Mouse (Mus musculus) MEL (cell line): ENCODE data around the gene Tcf25. TPM values are rescaled to one million over a fixed set of nuclear protein-coding genes. Genes with fewer than 3 reads are reported as not detected.
A peak's percentile ranks its signal among the peaks of the same experiment; 100 is the strongest.

Source experiments
- DNase-seq: peaks from one replicate; pipeline ENCODE4 v3.0.0; 2011; ENCODE audit warnings: low read depth, low spot score
- H3K27ac ChIP-seq: 2 replicates; pipeline ENCODE4 v1.5.1; 2012; ENCODE audit warnings: low read depth, mild to moderate bottlenecking, control low read depth, low read length, moderate library complexity; ENCODE audit not compliant: control insufficient read depth
- H3K27me3 ChIP-seq, 2 experiments: fragments of 150-350 bp in 1 of 2; sonication (generic) in 1 of 2; 2 replicates each; pipeline ENCODE4 v1.6.1; 2012; ENCODE audit warnings: low read length in 2 of 2, mild to moderate bottlenecking in 2 of 2, improper control_type of control experiment in 1 of 2, moderate library complexity in 1 of 2; ENCODE audit not compliant: insufficient read depth in 2 of 2, control insufficient read depth in 1 of 2
- H3K36me3 ChIP-seq, 2 experiments: 2 replicates each; pipeline ENCODE4 v1.6.1; 2012 to 2014; ENCODE audit warnings: low read length in 2 of 2, improper control_type of control experiment in 1 of 2, inconsistent platforms in 1 of 2, mild to moderate bottlenecking in 1 of 2; ENCODE audit not compliant: insufficient read depth in 2 of 2, control insufficient read depth in 1 of 2
- H3K4me1 ChIP-seq, 2 experiments: fragments of 150-350 bp in 1 of 2; sonication (generic) in 1 of 2; 2 replicates each; pipeline ENCODE4 v1.6.1; 2012; ENCODE audit warnings: low read length in 2 of 2, improper control_type of control experiment in 1 of 2, mild to moderate bottlenecking in 1 of 2; ENCODE audit not compliant: insufficient read depth in 2 of 2, control insufficient read depth in 1 of 2
- H3K4me3 ChIP-seq, 2 experiments: fragments of 150-350 bp in 1 of 2; sonication (generic) in 1 of 2; 2 replicates each; pipeline ENCODE4 v1.5.1; 2012; ENCODE audit warnings: low read depth in 2 of 2, low read length in 2 of 2, mild to moderate bottlenecking in 2 of 2, moderate library complexity in 2 of 2, control low read depth in 1 of 2, improper control_type of control experiment in 1 of 2; ENCODE audit not compliant: control insufficient read depth in 1 of 2, insufficient read depth in 1 of 2
- H3K79me2 ChIP-seq: 2 replicates; pipeline ENCODE4 v1.6.1; 2012; ENCODE audit warnings: mild to moderate bottlenecking, low read length, moderate library complexity; ENCODE audit not compliant: control insufficient read depth, poor library complexity, insufficient read depth
- H3K9ac ChIP-seq: 2 replicates; pipeline ENCODE4 v1.6.1; 2012; ENCODE audit warnings: low read depth, mild to moderate bottlenecking, control low read depth, low read length, moderate library complexity; ENCODE audit not compliant: control insufficient read depth, poor library complexity, severe bottlenecking
- H3K9me3 ChIP-seq: fragments of 150-350 bp; sonication (generic); replicated peaks from 2 replicates; pipeline ENCODE4 v1.6.1; 2012; ENCODE audit warnings: mild to moderate bottlenecking, low read length, improper control_type of control experiment, moderate library complexity; ENCODE audit not compliant: insufficient read depth
- CHD1 ChIP-seq: IDR thresholded peaks from 2 replicates; pipeline ENCODE4 v1.6.1; 2012; ENCODE audit warnings: low read depth, mild to moderate bottlenecking, inconsistent platforms, low read length, improper control_type of control experiment
- CTCF ChIP-seq, 3 experiments: IDR thresholded peaks in 2 of 3; conservative IDR thresholded peaks in 1 of 3; 2 replicates each; pipeline ENCODE4 v1.5.1; 2011 to 2012; ENCODE audit warnings: low read length in 3 of 3, low read depth in 2 of 3, mild to moderate bottlenecking in 2 of 3, improper control_type of control experiment in 1 of 3, inconsistent platforms in 1 of 3, mixed read lengths in 1 of 3, moderate library complexity in 1 of 3; ENCODE audit not compliant: control insufficient read depth in 1 of 3, insufficient read depth in 1 of 3, poor library complexity in 1 of 3, severe bottlenecking in 1 of 3
- ELF1 ChIP-seq: IDR thresholded peaks from 2 replicates; pipeline ENCODE4 v1.6.1; 2014; ENCODE audit warnings: low read depth, mild to moderate bottlenecking, inconsistent platforms, low read length, improper control_type of control experiment, moderate library complexity
- EP300 ChIP-seq, 2 experiments: IDR thresholded peaks; 2 replicates each; pipeline ENCODE4 v1.6.1; 2011; ENCODE audit warnings: improper control_type of control experiment in 2 of 2, low read length in 2 of 2, low read depth in 1 of 2, mild to moderate bottlenecking in 1 of 2
- ETS1 ChIP-seq: IDR thresholded peaks from 2 replicates; pipeline ENCODE4 v1.6.1; 2012; ENCODE audit warnings: low read depth, mild to moderate bottlenecking, inconsistent platforms, low read length, improper control_type of control experiment, moderate library complexity
- GABPA ChIP-seq: IDR thresholded peaks from 2 replicates; pipeline ENCODE4 v1.6.1; 2012; ENCODE audit warnings: low read depth, mild to moderate bottlenecking, inconsistent platforms, low read length, improper control_type of control experiment, moderate library complexity
- GATA1 ChIP-seq: IDR thresholded peaks from 2 replicates; pipeline ENCODE4 v1.6.1; 2011; ENCODE audit warnings: low read depth, low read length, improper control_type of control experiment
- HCFC1 ChIP-seq: IDR thresholded peaks from 2 replicates; pipeline ENCODE4 v1.6.1; 2012; ENCODE audit warnings: low read depth, mild to moderate bottlenecking, inconsistent platforms, low read length, improper control_type of control experiment, moderate library complexity
- MAX ChIP-seq: IDR thresholded peaks from 2 replicates; pipeline ENCODE4 v1.6.1; 2011; ENCODE audit warnings: low read length, improper control_type of control experiment
- MAZ ChIP-seq: IDR thresholded peaks from 2 replicates; pipeline ENCODE4 v1.6.1; 2012; ENCODE audit warnings: low read depth, mild to moderate bottlenecking, inconsistent platforms, low read length, improper control_type of control experiment
- MYB ChIP-seq: IDR thresholded peaks from 2 replicates; pipeline ENCODE4 v1.6.1; 2011; ENCODE audit warnings: mild to moderate bottlenecking, low read depth, low read length, improper control_type of control experiment
- MYC ChIP-seq: IDR thresholded peaks from 2 replicates; pipeline ENCODE4 v1.6.1; 2011; ENCODE audit warnings: low read depth, mild to moderate bottlenecking, low read length, improper control_type of control experiment, moderate library complexity
- NELFE ChIP-seq: IDR thresholded peaks from 2 replicates; pipeline ENCODE4 v1.6.1; 2011; ENCODE audit warnings: low read depth, low read length, improper control_type of control experiment
- NRF1 ChIP-seq: IDR thresholded peaks from 2 replicates; pipeline ENCODE4 v1.6.1; 2014; ENCODE audit warnings: low read depth, mild to moderate bottlenecking, inconsistent platforms, low read length, improper control_type of control experiment, moderate library complexity; ENCODE audit not compliant: poor library complexity, insufficient read depth, severe bottlenecking
- POLR2A ChIP-seq, 2 experiments: IDR thresholded peaks; 2 replicates each; pipeline ENCODE4 v1.6.1; 2011 to 2012; ENCODE audit warnings: low read length in 2 of 2, mild to moderate bottlenecking in 2 of 2, control low read depth in 1 of 2, improper control_type of control experiment in 1 of 2, low read depth in 1 of 2, moderate library complexity in 1 of 2; ENCODE audit not compliant: control insufficient read depth in 1 of 2, insufficient read depth in 1 of 2, poor library complexity in 1 of 2
- POLR2AphosphoS5 ChIP-seq: IDR thresholded peaks from 2 replicates; pipeline ENCODE4 v1.6.1; 2012; ENCODE audit warnings: low read depth, borderline replicate concordance, mild to moderate bottlenecking, inconsistent platforms, low read length, moderate library complexity, mixed read lengths
- RAD21 ChIP-seq: IDR thresholded peaks from 2 replicates; pipeline ENCODE4 v1.6.1; 2011; ENCODE audit warnings: mild to moderate bottlenecking, low read depth, low read length, improper control_type of control experiment
- RCOR1 ChIP-seq: IDR thresholded peaks from 2 replicates; pipeline ENCODE4 v1.6.1; 2012; ENCODE audit warnings: low read depth, mild to moderate bottlenecking, inconsistent platforms, low read length, improper control_type of control experiment
- SIN3A ChIP-seq: IDR thresholded peaks from 2 replicates; pipeline ENCODE4 v1.6.1; 2012; ENCODE audit warnings: low read length, improper control_type of control experiment, inconsistent platforms
- TAL1 ChIP-seq: IDR thresholded peaks from 2 replicates; pipeline ENCODE4 v1.6.1; 2012; ENCODE audit warnings: mild to moderate bottlenecking, inconsistent platforms, low read length, moderate library complexity, mixed read lengths
- TBP ChIP-seq: IDR thresholded peaks from 2 replicates; pipeline ENCODE4 v1.8.0; 2011; ENCODE audit warnings: low read depth, low read length, improper control_type of control experiment
- TCF12 ChIP-seq: IDR thresholded peaks from 2 replicates; pipeline ENCODE4 v1.6.1; 2014; ENCODE audit warnings: low read depth, mild to moderate bottlenecking, inconsistent platforms, low read length, improper control_type of control experiment, moderate library complexity
- USF1 ChIP-seq: IDR thresholded peaks from 2 replicates; pipeline ENCODE4 v1.6.1; 2014; ENCODE audit warnings: low read depth, mild to moderate bottlenecking, inconsistent platforms, low read length, improper control_type of control experiment, moderate library complexity
- USF2 ChIP-seq, 2 experiments: IDR thresholded peaks; 2 replicates each; pipeline ENCODE4 v1.6.1; 2011 to 2012; ENCODE audit warnings: improper control_type of control experiment in 2 of 2, low read length in 2 of 2, borderline replicate concordance in 1 of 2, inconsistent platforms in 1 of 2, low read depth in 1 of 2, mild to moderate bottlenecking in 1 of 2; ENCODE audit not compliant: insufficient read depth in 1 of 2
- ZKSCAN1 ChIP-seq: IDR thresholded peaks from 2 replicates; pipeline ENCODE4 v1.6.1; 2012; ENCODE audit warnings: low read depth, mild to moderate bottlenecking, inconsistent platforms, low read length, improper control_type of control experiment, moderate library complexity
- polyA plus RNA-seq, 2 experiments: library from polyadenylated mRNA; stranded (reverse) in 1 of 2; unstranded in 1 of 2; fragments of >175 nt in 1 of 2; fragments of >200 nt in 1 of 2; gene quantifications; 2 replicates each; pipeline versions ENCODE4 v1.2.1 to v1.2.4; 2012; ENCODE audit warnings: low replicate concordance in 2 of 2, low read depth in 1 of 2; ENCODE audit not compliant: insufficient read length in 2 of 2, insufficient read depth in 1 of 2, missing spikeins in 1 of 2
- total RNA-seq: library from RNA; depleted of rRNA; stranded (reverse); fragments of 300-350 nt; gene quantifications from 2 replicates; pipeline ENCODE4 v1.2.3, GENCODE M21; 2012

Tcf25 gene
- total and polyA plus RNA-seq, 3 experiments: 107 to 327 TPM; not detected in 1

DNA sequence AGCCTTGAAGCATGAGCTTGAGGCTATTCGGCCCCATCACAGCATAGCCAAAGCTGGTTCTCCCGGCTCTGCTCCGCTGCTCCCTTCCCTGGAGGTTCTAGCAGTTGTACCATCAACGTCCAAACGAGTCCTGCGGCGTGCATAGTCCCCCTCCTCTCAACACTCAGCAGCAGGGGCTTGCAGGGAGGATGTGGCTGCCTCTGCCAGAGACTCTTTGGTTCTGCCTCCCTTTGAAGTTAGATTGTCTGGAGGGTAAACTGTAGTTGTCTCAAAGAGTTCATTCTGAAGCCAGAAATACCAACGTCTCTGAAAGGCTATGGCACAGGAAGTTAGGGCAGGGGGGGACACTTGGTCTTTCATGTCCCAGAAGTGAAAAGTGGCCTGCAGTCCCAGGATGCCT is 31.0 kb downstream of the Tcf25 start:
- no peaks in the 10 kb centered on the region for H3K9me3 ChIP-seq
- H3K4me3 ChIP-seq: no peak overlapping the region
- H3K27me3 ChIP-seq: no peaks in the 10 kb centered on the region
- peaks cover 2 to 27% of the 10 kb centered on the region in 2 experiments for H3K4me1 ChIP-seq
- no peaks in the 10 kb centered on the region for H3K79me2 ChIP-seq
- H3K27ac ChIP-seq: no peak overlapping the region
- TF ChIP-seq GABPA (no peak), TBP (no peak), MAZ (no peak), MAX (no peak), CTCF (IDR thresholded peaks at IDR 0.05 in 2 of 3, conservative IDR thresholded peaks at IDR 0.05 in 1 of 3; ENCODE audit: control insufficient read depth in 1 of 3, insufficient read depth in 1 of 3, low read depth in 2 of 3, low read length in 3 of 3, poor library complexity in 1 of 3, severe bottlenecking in 1 of 3) (no peak), GATA1 (no peak), EP300 (IDR thresholded peaks at IDR 0.05; ENCODE audit: low read depth in 1 of 2, low read length in 2 of 2) (no peak), POLR2A (IDR thresholded peaks at IDR 0.05; ENCODE audit: control insufficient read depth in 1 of 2, insufficient read depth in 1 of 2, low read depth in 1 of 2, low read length in 2 of 2, poor library complexity in 1 of 2) (no peak), USF2 (IDR thresholded peaks at IDR 0.05; ENCODE audit: borderline replicate concordance in 1 of 2, insufficient read depth in 1 of 2, low read depth in 1 of 2, low read length in 2 of 2) (no peak), ZKSCAN1 (no peak), POLR2AphosphoS5 (no peak), CHD1 (no peak), NELFE (no peak), RCOR1 (no peak), MYC (no peak), NRF1 (no peak), ELF1 (no peak)
- H3K9ac ChIP-seq: no peak overlapping the region
- no peak for DNase-seq
- H3K36me3 ChIP-seq: peaks cover 0 to 18% of the 10 kb centered on the region in 2 experiments; a peak in 2 of 4 replicates

DNA sequence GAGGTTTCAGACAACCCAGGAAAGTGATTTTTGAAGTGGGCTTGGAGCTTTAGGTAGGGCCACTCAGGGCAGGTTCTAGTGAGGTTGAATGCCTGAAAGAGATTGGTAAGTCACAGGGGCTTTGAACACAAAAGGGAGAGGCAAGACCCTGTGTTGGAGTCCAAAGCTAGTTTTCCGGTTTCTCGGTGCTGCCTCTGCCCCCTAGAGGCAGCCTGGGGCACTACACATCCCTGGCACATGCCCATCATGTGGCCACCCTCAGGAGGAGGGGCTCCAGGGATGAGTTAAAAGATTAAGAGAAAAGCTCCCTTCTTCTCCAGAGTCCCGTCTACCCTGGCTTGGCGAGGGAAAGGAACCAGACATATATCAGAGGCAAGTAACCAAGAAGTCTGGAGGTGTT is 33.2 kb downstream of the Tcf25 start, which contains the start of gene Mc1r:
Gene Mc1r (plus strand): TSS at position 322 of the 400 bp plus-strand sequence.
- Histone ChIP-seq H3K27me3 (no peaks in the 10 kb centered on the region), H3K36me3 (peaks cover 0 to 32% of the 10 kb centered on the region in 2 experiments; a peak in 2 of 4 replicates), H3K4me3 (peak within 1 kb of the TSS; percentile 23 to 53; a peak in 1 of 4 replicates), H3K9me3 (no peaks in the 10 kb centered on the region), H3K79me2 (no peaks in the 10 kb centered on the region), H3K4me1 (peaks cover 2 to 43% of the 10 kb centered on the region in 2 experiments), H3K27ac (no peak within 1 kb of the TSS), H3K9ac (peak within 1 kb of the TSS; percentile 46)
- TF ChIP-seq HCFC1 (no peak), MYB (no peak), CTCF (IDR thresholded peaks at IDR 0.05 in 2 of 3, conservative IDR thresholded peaks at IDR 0.05 in 1 of 3; ENCODE audit: control insufficient read depth in 1 of 3, insufficient read depth in 1 of 3, low read depth in 2 of 3, low read length in 3 of 3, poor library complexity in 1 of 3, severe bottlenecking in 1 of 3) (peak; percentile 79 to 92 (median 90)), GATA1 (no peak), USF1 (peak; percentile 85), SIN3A (no peak), ZKSCAN1 (no peak), TCF12 (no peak), EP300 (IDR thresholded peaks at IDR 0.05; ENCODE audit: low read depth in 1 of 2, low read length in 2 of 2) (no peak), MYC (peak; percentile 85), USF2 (IDR thresholded peaks at IDR 0.05; ENCODE audit: borderline replicate concordance in 1 of 2, insufficient read depth in 1 of 2, low read depth in 1 of 2, low read length in 2 of 2) (no peak), NRF1 (0 out of 2 replicates have a peak, but pooled peaks have one; percentile 38), POLR2A (IDR thresholded peaks at IDR 0.05; ENCODE audit: control insufficient read depth in 1 of 2, insufficient read depth in 1 of 2, low read depth in 1 of 2, low read length in 2 of 2, poor library complexity in 1 of 2) (no peak), ELF1 (peak; percentile 72), ETS1 (no peak), TAL1 (no peak), TBP (0 out of 2 replicates have a peak, but pooled peaks have one; percentile 21), RAD21 (peak; percentile 17; the same call in 1 of the 2 replicates)
- DNase-seq: peak; percentile 84
